Mouse (Mus musculus) left cerebral cortex, adult 11 months (tissue): ENCODE results near the gene Amz1.

Source experiments
- DNase-seq: peaks from one replicate; pipeline ENCODE4 v3.0.0; 2022; ENCODE audit warnings: low spot score

The Amz1 gene

GRCm38 (mm10) chr5:140806252-140806651 is 82.3 kb downstream of the Amz1 start:
- DNase-seq = no peak

GRCm38 (mm10) chr5:140806939-140807338 is 83.0 kb downstream of the Amz1 start:
- DNase-seq = no peak
